ENCODE assay signal across 13 mouse cellular contexts in genomic region chr16:32110951-32111699, GRCm38 (mm10). TPM values are rescaled to one million over a fixed set of nuclear protein-coding genes. Genes with fewer than 3 reads are reported as not detected.
DNase-seq lines count a peak whose midpoint lies in the region; ATAC-seq and TF ChIP-seq lines count a peak whose summit lies in the region.
"Had no signal": no experiment of that assay in that cellular context is flagged by ENCODE, and none has a peak within 500 bp of the region (broad histone marks: within the 10 kb centered on the region; RNA-seq: fewer than 3 reads in every experiment).

No protein-coding gene starts in this region.

- H3K4me2 ChIP-seq in intestine, postnatal 0 days (replicated peaks; ENCODE audit: low read depth) = no peak overlapping the region
- H3K4me2 ChIP-seq in intestine, embryonic 16.5 days (ENCODE audit: low read depth, low read length) = no peak overlapping the region
- H3K4me2 ChIP-seq: forebrain, embryonic 15.5 days; limb, embryonic 15.5 days had no signal

- H3K36me3 ChIP-seq in intestine, postnatal 0 days (ENCODE audit: control insufficient read depth, insufficient read depth) = peaks cover 14% of the 10 kb centered on the region; the same call in 1 of the 2 replicates
- H3K36me3 ChIP-seq in intestine, embryonic 16.5 days (ENCODE audit: control insufficient read depth, insufficient read depth, low read length) = peaks cover 5% of the 10 kb centered on the region; the same call in 1 of the 2 replicates

- H3K9me3 ChIP-seq in intestine, postnatal 0 days (ENCODE audit: control insufficient read depth) = no peaks in the 10 kb centered on the region
- H3K9me3 ChIP-seq in intestine, embryonic 16.5 days (ENCODE audit: control insufficient read depth, low read length) = no peaks in the 10 kb centered on the region
- H3K9me3 ChIP-seq: forebrain, embryonic 15.5 days; limb, embryonic 15.5 days had no signal

- H3K4me1 ChIP-seq in intestine, postnatal 0 days (replicated peaks; ENCODE audit: control insufficient read depth, insufficient read depth, low read length) = no peaks in the 10 kb centered on the region
- no peaks in the 10 kb centered on the region for H3K4me1 ChIP-seq in intestine, embryonic 16.5 days (ENCODE audit: control insufficient read depth, insufficient read depth, low read length)
- H3K4me1 ChIP-seq: forebrain, embryonic 15.5 days had no signal

- no peak overlapping the region for H3K27ac ChIP-seq in intestine, postnatal 0 days (ENCODE audit: low read depth, low read length)
- no peak overlapping the region for H3K27ac ChIP-seq in intestine, embryonic 16.5 days (ENCODE audit: low read length)
- H3K27ac ChIP-seq: forebrain, embryonic 15.5 days; limb, embryonic 15.5 days had no signal

- peak; percentile 46 for TF ChIP-seq CTCF in intestine, postnatal 0 days (IDR thresholded peaks at IDR 0.05; ENCODE audit: low read depth)

- no peak for ATAC-seq in intestine, postnatal 0 days
- no peak for ATAC-seq in intestine, embryonic 16.5 days
- ATAC-seq in megakaryocyte, adult 5-6 weeks (ENCODE audit: poor library complexity, severe bottlenecking) = no peak
- ATAC-seq: forebrain, embryonic 15.5 days had no signal

- no peaks in the 10 kb centered on the region for H3K27me3 ChIP-seq in intestine, postnatal 0 days (replicated peaks; ENCODE audit: control insufficient read depth, insufficient read depth, low read length)
- H3K27me3 ChIP-seq in intestine, embryonic 16.5 days (replicated peaks; ENCODE audit: control insufficient read depth, insufficient read depth, low read length) = no peaks in the 10 kb centered on the region
- H3K27me3 ChIP-seq: forebrain, embryonic 15.5 days; limb, embryonic 15.5 days had no signal

- DNase-seq in adrenal gland, adult 2 months = peak; percentile 31
- DNase-seq in adrenal gland, postnatal 25 days = no peak
- DNase-seq in 416B (ENCODE audit: low read depth) = peak; percentile 82
- peak; percentile 50 for DNase-seq in brain, adult 2 months (ENCODE audit: low read depth, low spot score)
- no peak for DNase-seq in frontal cortex, postnatal 14 days (ENCODE audit: low spot score in 2 of 2)
- DNase-seq: embryo, embryonic 11 days; heart, postnatal 36 days had no signal

- no peak overlapping the region for H3K9ac ChIP-seq in intestine, postnatal 0 days (ENCODE audit: low read depth, low read length)
- no peak overlapping the region for H3K9ac ChIP-seq in intestine, embryonic 16.5 days (ENCODE audit: low read depth, low read length)
- H3K9ac ChIP-seq: forebrain, embryonic 15.5 days; limb, embryonic 15.5 days had no signal

- H3K4me3 ChIP-seq in intestine, postnatal 0 days (ENCODE audit: low read depth, low read length) = no peak overlapping the region
- no peak overlapping the region for H3K4me3 ChIP-seq in intestine, embryonic 16.5 days (ENCODE audit: low read length)
- H3K4me3 ChIP-seq: forebrain, embryonic 15.5 days; limb, embryonic 15.5 days had no signal

- 75% methylated on average over 15 of the region's 15 CpGs for WGBS in intestine, postnatal 0 days
- WGBS in intestine, embryonic 16.5 days = 73% methylated on average over 15 of the region's 15 CpGs

RNA-seq across cellular contexts. Expression of gene Cep19, which starts 11.5 kb away (rescaled TPM):
- 10 to 100 TPM in 1 of 2 experiments, 1 to 10 TPM in 1; 8.0 to 15.4 TPM for total RNA-seq in adrenal gland, adult 2 months (2021)
- polyA plus RNA-seq in adrenal gland, adult 2 months (2012; rRNA removed) = 29.9 and 33.1 TPM in 2 replicates
- 13.5 and 15.7 TPM in 2 replicates for total RNA-seq in adrenal gland, postnatal 25 days (2021)
- polyA plus RNA-seq in intestine, postnatal 0 days (2015; fragmentation: Nextera tagmentation; extraction: Ambion mirVana) = 22.3 and 23.0 TPM in 2 replicates
- 26.1 and 29.3 TPM in 2 replicates for polyA plus RNA-seq in intestine, embryonic 16.5 days (2015; fragmentation: Nextera tagmentation; extraction: Ambion mirVana)
- 24.0 and 27.4 TPM in 2 replicates for total RNA-seq in megakaryocyte, adult 5-6 weeks (2015)
- 36.6 and 44.3 TPM in 2 replicates for total RNA-seq in megakaryocyte, adult 5-6 weeks (2017)

RNA-seq across cellular contexts. Expression of gene Pigx, which starts 11.6 kb away (rescaled TPM):
- 10 to 100 TPM; 30.8 to 35.5 TPM for total RNA-seq in adrenal gland, adult 2 months (2021)
- 27.6 and 40.0 TPM in 2 replicates for polyA plus RNA-seq in adrenal gland, adult 2 months (2012; rRNA removed)
- total RNA-seq in adrenal gland, postnatal 25 days (2021) = 29.8 and 33.6 TPM in 2 replicates
- 68.1 and 71.6 TPM in 2 replicates for polyA plus RNA-seq in intestine, postnatal 0 days (2015; fragmentation: Nextera tagmentation; extraction: Ambion mirVana)
- polyA plus RNA-seq in intestine, embryonic 16.5 days (2015; fragmentation: Nextera tagmentation; extraction: Ambion mirVana) = 108 and 109 TPM in 2 replicates
- 84.8 and 109 TPM in 2 replicates for total RNA-seq in megakaryocyte, adult 5-6 weeks (2015)
- 33.2 and 38.3 TPM in 2 replicates for total RNA-seq in megakaryocyte, adult 5-6 weeks (2017)

RNA-seq across cellular contexts. Expression of gene Pak2, which starts 32.0 kb away (rescaled TPM):
- total RNA-seq in adrenal gland, adult 2 months (2021) = 10 to 100 TPM; 50.4 to 57.5 TPM
- 15.0 and 20.6 TPM in 2 replicates for polyA plus RNA-seq in adrenal gland, adult 2 months (2012; rRNA removed)
- 57.0 and 59.5 TPM in 2 replicates for total RNA-seq in adrenal gland, postnatal 25 days (2021)
- polyA plus RNA-seq in intestine, postnatal 0 days (2015; fragmentation: Nextera tagmentation; extraction: Ambion mirVana) = 23.4 and 25.6 TPM in 2 replicates
- 34.5 and 34.6 TPM in 2 replicates for polyA plus RNA-seq in intestine, embryonic 16.5 days (2015; fragmentation: Nextera tagmentation; extraction: Ambion mirVana)
- total RNA-seq in megakaryocyte, adult 5-6 weeks (2015) = 78.8 and 81.9 TPM in 2 replicates
- total RNA-seq in megakaryocyte, adult 5-6 weeks (2017) = 78.5 and 88.8 TPM in 2 replicates

RNA-seq across cellular contexts. Expression of gene Nrros, which starts 54.3 kb away (rescaled TPM):
- 1 to 10 TPM; 4.1 to 6.3 TPM for total RNA-seq in adrenal gland, adult 2 months (2021)
- 13.4 and 14.1 TPM in 2 replicates for polyA plus RNA-seq in adrenal gland, adult 2 months (2012; rRNA removed)
- total RNA-seq in adrenal gland, postnatal 25 days (2021) = 6.1 and 8.9 TPM in 2 replicates
- 4.7 and 4.8 TPM in 2 replicates for polyA plus RNA-seq in intestine, postnatal 0 days (2015; fragmentation: Nextera tagmentation; extraction: Ambion mirVana)
- 13.1 and 13.3 TPM in 2 replicates for polyA plus RNA-seq in intestine, embryonic 16.5 days (2015; fragmentation: Nextera tagmentation; extraction: Ambion mirVana)
- 194 and 211 TPM in 2 replicates for total RNA-seq in megakaryocyte, adult 5-6 weeks (2015)
- 134 and 165 TPM in 2 replicates for total RNA-seq in megakaryocyte, adult 5-6 weeks (2017)
- polyA plus RNA-seq: C2C12 had no signal

Comparison
In these comparisons a context has a peak if more than half of its experiments do, and no peak if none do; other contexts are left out.
1. DNase-seq: peak in adrenal gland, adult 2 months (single experiment), 416B (single experiment) and brain, adult 2 months (single experiment); none in adrenal gland, postnatal 25 days (single experiment) and frontal cortex, postnatal 14 days (0 of 2).